Mouse (Mus musculus) liver, embryonic 13.5 days (tissue): ENCODE measurements around the gene Idh2. TPM values are rescaled to one million over a fixed set of nuclear protein-coding genes. Genes with fewer than 3 reads are reported as not detected.
A peak's percentile ranks its signal among the peaks of the same experiment; 100 is the strongest.

ENCODE experiments used
- ATAC-seq: fragments of 200-750 bp; cut with Nextera tagmentation; 2 replicates; pipeline ENCODE4 v1.8.0; 2017; ENCODE audit warnings: low read depth, mild to moderate bottlenecking, moderate number of reproducible peaks, moderate library complexity
- DNase-seq: peaks from one replicate; pipeline ENCODE4 v3.0.0; 2022
- H3K27ac ChIP-seq: fragments of 300-500 bp; sonication (generic); 2 replicates; pipeline ENCODE4 v1.5.1; 2015; ENCODE audit warnings: moderate library complexity, mild to moderate bottlenecking, inconsistent platforms
- H3K27me3 ChIP-seq: fragments of 300-500 bp; sonication (generic); 2 replicates; pipeline ENCODE4 v1.6.1; 2015; ENCODE audit warnings: mild to moderate bottlenecking, inconsistent platforms
- H3K36me3 ChIP-seq: fragments of 300-500 bp; sonication (generic); 2 replicates; pipeline ENCODE4 v1.6.1; 2015; ENCODE audit warnings: mild to moderate bottlenecking, inconsistent platforms
- H3K4me1 ChIP-seq: fragments of 300-500 bp; sonication (generic); replicated peaks from 2 replicates; pipeline ENCODE4 v1.6.1; 2015; ENCODE audit warnings: inconsistent platforms
- H3K4me2 ChIP-seq: fragments of 300-500 bp; sonication (generic); 2 replicates; pipeline ENCODE4 v1.6.1; 2015; ENCODE audit warnings: inconsistent platforms, mild to moderate bottlenecking, moderate library complexity
- H3K4me3 ChIP-seq: fragments of 300-500 bp; sonication (generic); replicated peaks from 2 replicates; pipeline ENCODE4 v1.5.1; 2015; ENCODE audit warnings: mild to moderate bottlenecking, inconsistent platforms
- H3K9ac ChIP-seq: fragments of 300-500 bp; sonication (generic); 2 replicates; pipeline ENCODE4 v1.6.1; 2015; ENCODE audit warnings: mild to moderate bottlenecking, inconsistent platforms
- H3K9me3 ChIP-seq: fragments of 300-500 bp; sonication (generic); replicated peaks from 2 replicates; pipeline ENCODE4 v1.6.1; 2016; ENCODE audit warnings: inconsistent platforms
- WGBS: fragments of 180-500 bp; shearing (Covaris S2); methylation state at CpG from one replicate; pipeline ENCODE4 v1.1.7; 2015; ENCODE audit not compliant: insufficient replicate concordance; 5-methylcytosine and 5-hydroxymethylcytosine counted together
- polyA plus RNA-seq: library from polyadenylated mRNA; unstranded; fragments of >200 nt; fragmentation: Nextera tagmentation; extraction: Ambion mirVana; gene quantifications from 2 replicates; pipeline ENCODE4 v1.2.1, GENCODE M21; 2015

Idh2 gene
- polyA plus RNA-seq, 1 experiment from 2014 or later, result 137 TPM

DNA sequence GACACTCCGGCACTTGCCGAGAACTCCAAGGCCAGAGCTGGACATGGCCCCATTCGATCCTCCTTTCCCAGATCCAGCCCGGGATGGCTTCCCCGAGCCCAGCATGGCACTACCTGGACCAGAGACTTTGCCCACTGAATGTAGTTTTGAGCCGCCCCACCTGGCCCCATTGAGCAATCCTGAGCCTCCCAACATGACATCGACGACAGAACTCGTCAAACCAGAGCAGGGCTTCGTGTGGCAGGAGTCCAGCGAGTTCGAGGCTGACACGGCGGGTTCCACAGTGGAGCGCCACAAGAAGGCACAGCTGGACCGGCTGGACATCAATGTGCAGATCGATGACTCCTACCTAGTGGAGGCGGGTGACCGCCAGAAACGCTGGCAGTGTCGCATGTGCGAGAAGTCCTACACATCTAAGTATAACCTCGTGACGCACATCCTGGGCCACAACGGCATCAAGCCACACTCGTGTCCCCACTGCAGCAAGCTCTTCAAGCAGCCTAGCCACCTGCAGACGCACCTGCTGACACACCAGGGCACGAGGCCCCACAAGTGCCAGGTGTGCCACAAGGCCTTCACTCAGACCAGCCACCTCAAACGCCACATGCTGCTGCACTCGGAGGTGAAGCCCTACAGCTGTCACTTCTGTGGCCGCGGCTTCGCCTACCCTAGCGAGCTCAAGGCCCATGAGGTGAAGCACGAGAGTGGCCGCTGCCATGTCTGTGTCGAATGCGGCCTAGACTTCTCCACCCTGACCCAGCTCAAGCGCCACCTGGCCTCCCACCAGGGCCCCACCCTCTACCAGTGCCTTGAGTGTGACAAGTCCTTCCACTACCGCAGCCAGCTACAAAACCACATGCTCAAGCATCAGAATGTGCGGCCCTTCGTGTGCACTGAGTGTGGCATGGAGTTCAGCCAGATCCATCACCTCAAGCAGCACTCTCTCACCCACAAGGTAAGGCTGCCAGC is 33.3 kb downstream of the Idh2 start:
- 83% methylated on average over 42 of the region's 42 CpGs for WGBS
- DNase-seq, result no peak
- Histone ChIP-seq H3K4me3 (no peak overlapping the region), H3K9me3 (no peaks in the 10 kb centered on the region), H3K4me2 (no peak overlapping the region), H3K4me1 (peaks cover 34% of the 10 kb centered on the region), H3K27ac (no peak overlapping the region), H3K27me3 (no peaks in the 10 kb centered on the region), H3K36me3 (peaks cover 43% of the 10 kb centered on the region), H3K9ac (no peak overlapping the region)
- ATAC-seq, result no peak

DNA sequence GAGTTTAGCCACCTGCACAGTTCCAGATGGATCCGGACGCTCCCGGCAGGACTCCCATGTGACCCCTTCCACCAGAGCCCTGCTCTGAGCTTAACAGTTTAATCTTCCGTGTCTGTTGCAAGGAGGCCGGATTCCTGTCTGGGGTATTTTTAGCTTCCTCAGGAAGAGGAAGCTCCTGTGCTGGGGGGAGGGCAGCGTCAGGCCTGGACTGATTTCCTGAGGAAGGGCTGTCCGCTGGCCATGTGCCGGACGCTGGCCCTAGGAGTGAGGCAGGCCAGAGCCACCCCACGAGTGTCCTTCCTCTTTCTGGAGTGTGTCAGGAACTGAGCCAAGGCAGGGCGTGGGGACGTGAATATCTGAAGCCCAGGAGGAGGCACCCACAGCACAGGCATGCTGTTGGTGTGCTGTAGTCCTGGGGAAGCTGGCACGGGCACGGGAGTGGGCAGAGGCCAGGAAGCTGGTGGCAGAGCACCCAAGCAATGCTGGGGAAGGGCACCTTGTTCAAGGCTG is 36.3 kb downstream of the Idh2 start:
- peak; percentile 35 for DNase-seq
- peak overlapping the region; percentile 63 for H3K27ac ChIP-seq
- H3K9ac ChIP-seq, result 0 out of 2 replicates have a peak overlapping the region, but pooled peaks have one; percentile 33
- peak overlapping the region; percentile 23 for H3K4me2 ChIP-seq
- no peak overlapping the region for H3K4me3 ChIP-seq
- 15% methylated on average over 14 of the region's 14 CpGs for WGBS
- peaks cover 63% of the 10 kb centered on the region for H3K4me1 ChIP-seq
- H3K36me3 ChIP-seq, result peaks cover 25% of the 10 kb centered on the region
- H3K9me3 ChIP-seq, result no peaks in the 10 kb centered on the region
- peak; percentile 27; the same call in 1 of the 2 replicates for ATAC-seq
- H3K27me3 ChIP-seq, result no peaks in the 10 kb centered on the region

DNA sequence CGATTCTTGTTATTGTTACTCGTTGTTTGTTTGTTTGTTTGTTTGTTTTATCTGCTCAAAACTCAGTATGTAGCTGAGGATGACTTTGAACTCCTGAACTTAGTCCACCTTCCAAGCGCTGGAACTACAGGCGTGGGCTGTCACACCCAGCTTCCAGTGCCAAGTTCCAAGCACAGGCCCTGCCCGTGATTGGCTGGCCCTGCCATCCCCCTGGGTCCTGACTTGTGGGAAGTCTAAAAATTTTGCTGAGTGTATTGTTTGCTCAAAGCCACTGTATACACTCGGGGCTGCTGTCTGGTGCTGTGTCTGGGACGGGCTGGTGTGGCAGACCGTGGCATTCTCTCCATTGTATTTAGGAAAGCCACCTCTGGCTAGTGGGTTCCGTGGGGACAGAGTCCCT is 37.4 kb downstream of the Idh2 start:
- 55% methylated on average over 9 of the region's 9 CpGs for WGBS
- no peak overlapping the region for H3K4me3 ChIP-seq
- no peak for ATAC-seq
- peaks cover 70% of the 10 kb centered on the region for H3K4me1 ChIP-seq
- H3K36me3 ChIP-seq, result peaks cover 18% of the 10 kb centered on the region
- H3K27ac ChIP-seq, result peak overlapping the region; percentile 8; the same call in 1 of the 2 replicates
- H3K9me3 ChIP-seq, result no peaks in the 10 kb centered on the region
- no peaks in the 10 kb centered on the region for H3K27me3 ChIP-seq
- no peak for DNase-seq
- H3K4me2 ChIP-seq, result no peak overlapping the region
- H3K9ac ChIP-seq, result no peak overlapping the region

DNA sequence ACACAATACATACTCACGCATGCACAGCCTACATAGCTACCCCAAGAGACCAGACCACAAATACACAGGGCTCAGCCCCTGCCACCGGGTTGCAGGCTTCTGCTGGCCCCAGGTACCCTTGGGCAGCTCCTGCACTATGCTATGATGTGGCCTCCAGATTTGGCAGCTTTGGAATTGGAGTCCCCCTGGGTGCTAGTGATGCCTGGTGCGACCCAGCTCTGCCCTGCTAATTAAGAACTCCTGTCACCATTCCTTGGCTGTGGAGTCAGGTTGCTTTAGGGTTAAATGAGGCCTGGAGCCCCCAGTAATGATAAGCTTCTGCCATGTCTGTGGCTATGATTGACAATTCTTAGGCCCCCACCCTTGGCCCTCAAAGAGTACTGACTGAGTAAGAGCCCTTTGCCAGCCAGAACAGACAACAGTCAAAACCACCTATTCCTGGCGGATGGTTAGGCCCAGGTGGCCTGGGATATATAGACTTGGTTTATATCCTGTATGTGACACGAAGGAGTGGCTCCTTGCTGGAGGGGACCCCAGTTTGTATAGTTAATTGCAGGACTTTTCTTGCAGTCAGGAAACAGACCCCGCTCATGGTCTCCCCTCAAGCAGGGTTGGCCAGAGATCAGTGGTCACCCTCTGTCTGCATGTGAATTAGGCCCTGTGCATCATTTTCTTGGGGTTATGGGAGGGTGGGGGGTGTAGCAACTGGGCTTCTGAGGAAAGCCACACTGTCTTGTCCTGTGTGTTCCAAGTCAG is 38.1 kb downstream of the Idh2 start:
- DNase-seq (no peak), ATAC-seq (no peak)
- H3K36me3 ChIP-seq, result peaks cover 11% of the 10 kb centered on the region
- no peak overlapping the region for H3K4me2 ChIP-seq
- H3K9me3 ChIP-seq, result no peaks in the 10 kb centered on the region
- H3K27ac ChIP-seq, result peak overlapping the region; percentile 8; the same call in 1 of the 2 replicates
- H3K27me3 ChIP-seq, result no peaks in the 10 kb centered on the region
- H3K4me3 ChIP-seq, result no peak overlapping the region
- H3K4me1 ChIP-seq, result peaks cover 70% of the 10 kb centered on the region
- H3K9ac ChIP-seq, result no peak overlapping the region
- WGBS, result 52% methylated on average over 6 of the region's 6 CpGs

DNA sequence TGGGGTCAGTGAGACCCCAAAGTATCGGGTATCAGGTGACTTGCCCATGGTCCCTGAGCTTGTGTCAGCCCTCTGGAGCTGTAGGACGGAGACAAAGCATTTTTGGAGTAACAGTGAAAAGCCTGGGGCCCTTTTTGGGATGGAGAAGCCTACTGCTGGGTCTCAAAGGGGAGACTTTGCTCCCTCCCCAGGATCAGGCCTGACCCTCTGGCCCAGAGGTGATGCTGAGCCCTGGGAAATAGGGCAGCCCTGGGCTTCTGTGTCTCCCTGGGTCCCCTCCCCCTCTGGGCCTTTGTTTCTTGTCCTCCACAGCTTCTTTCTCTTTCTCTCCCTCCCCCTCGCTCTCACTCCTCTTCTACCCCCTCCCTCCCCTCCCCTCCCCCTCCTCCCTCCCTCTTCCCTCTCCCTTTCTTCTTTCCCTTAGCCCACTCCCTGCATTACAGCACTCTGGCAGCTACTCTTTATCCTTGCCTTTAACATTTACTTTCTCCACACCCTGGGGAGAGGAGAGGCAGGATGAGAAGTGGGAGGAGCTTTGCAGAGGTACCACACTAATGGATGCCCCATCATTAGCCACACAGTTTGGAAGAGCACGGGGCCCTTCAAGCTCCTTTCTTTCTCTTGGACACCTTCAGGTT is 39.1 kb downstream of the Idh2 start:
- Histone ChIP-seq H3K27me3 (no peaks in the 10 kb centered on the region), H3K4me1 (peaks cover 70% of the 10 kb centered on the region), H3K4me2 (no peak overlapping the region), H3K9ac (peak overlapping the region; percentile 12; the same call in 1 of the 2 replicates), H3K36me3 (peaks cover under 1% of the 10 kb centered on the region), H3K4me3 (no peak overlapping the region), H3K27ac (0 out of 2 replicates have a peak overlapping the region, but pooled peaks have one; percentile 67), H3K9me3 (no peaks in the 10 kb centered on the region)
- DNase-seq (no peak), ATAC-seq (no peak)
- 31% methylated on average over 4 of the region's 4 CpGs for WGBS

DNA sequence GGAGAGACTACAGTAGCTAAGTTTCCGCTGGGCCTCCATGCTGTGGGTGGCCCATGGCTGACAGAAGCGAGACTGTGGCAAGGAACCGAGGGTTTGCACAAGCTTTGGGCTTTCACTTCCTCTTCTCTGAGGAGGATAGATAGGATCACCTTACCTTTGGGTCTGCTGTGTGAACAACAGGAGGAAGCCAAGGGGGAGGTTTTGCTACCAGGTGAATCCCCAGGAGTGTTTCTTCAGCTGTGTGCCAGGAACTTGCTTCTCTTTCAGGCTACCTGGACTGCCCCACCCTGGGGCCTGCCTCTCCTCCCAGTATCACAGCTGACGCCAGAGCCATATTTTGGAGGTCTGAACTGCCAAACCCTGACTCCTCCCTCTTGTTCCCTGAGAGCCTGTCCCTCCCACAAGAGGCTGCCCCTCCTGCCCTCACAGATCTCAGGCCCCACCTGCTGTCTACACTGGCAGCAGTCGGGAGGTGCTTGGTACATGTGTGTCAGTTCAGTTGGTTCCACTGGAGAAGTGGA is 40.2 kb downstream of the Idh2 start:
- WGBS, result 12% methylated on average over 5 of the region's 5 CpGs
- Histone ChIP-seq H3K9me3 (no peaks in the 10 kb centered on the region), H3K4me2 (peak overlapping the region; percentile 26), H3K36me3 (no peaks in the 10 kb centered on the region), H3K4me3 (no peak overlapping the region), H3K4me1 (peaks cover 75% of the 10 kb centered on the region), H3K9ac (0 out of 2 replicates have a peak overlapping the region, but pooled peaks have one; percentile 1), H3K27me3 (no peaks in the 10 kb centered on the region), H3K27ac (peak overlapping the region; percentile 67)
- DNase-seq (peak; percentile 67), ATAC-seq (peak; percentile 78)

DNA sequence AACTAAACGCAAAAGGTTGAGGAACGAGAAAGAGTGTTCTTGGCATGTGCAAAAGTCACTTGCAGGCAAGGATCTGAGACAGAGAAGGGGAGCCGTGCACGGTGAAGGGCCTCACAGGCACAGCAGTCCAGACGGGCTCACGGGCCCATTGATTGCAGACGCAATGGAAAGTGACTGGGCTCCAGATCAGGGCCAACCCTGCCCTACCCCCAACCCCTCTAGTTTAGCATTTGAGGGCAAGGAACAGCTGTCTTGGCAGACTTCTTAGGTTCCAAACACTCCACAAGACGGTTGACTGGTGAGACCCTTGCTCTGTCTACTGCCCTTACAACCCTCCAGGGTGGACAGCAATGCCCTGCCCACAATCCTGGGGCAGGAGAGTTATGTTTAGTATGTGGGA is 41.7 kb downstream of the Idh2 start:
- H3K27me3 ChIP-seq, result no peaks in the 10 kb centered on the region
- no peaks in the 10 kb centered on the region for H3K36me3 ChIP-seq
- no peaks in the 10 kb centered on the region for H3K9me3 ChIP-seq
- H3K4me1 ChIP-seq, result peaks cover 73% of the 10 kb centered on the region
- no peak overlapping the region for H3K4me2 ChIP-seq
- H3K9ac ChIP-seq, result no peak overlapping the region
- no peak for DNase-seq
- WGBS, result 67% methylated on average over 8 of the region's 8 CpGs
- no peak overlapping the region for H3K4me3 ChIP-seq
- H3K27ac ChIP-seq, result peak overlapping the region; percentile 23; the same call in 1 of the 2 replicates
- ATAC-seq, result no peak

DNA sequence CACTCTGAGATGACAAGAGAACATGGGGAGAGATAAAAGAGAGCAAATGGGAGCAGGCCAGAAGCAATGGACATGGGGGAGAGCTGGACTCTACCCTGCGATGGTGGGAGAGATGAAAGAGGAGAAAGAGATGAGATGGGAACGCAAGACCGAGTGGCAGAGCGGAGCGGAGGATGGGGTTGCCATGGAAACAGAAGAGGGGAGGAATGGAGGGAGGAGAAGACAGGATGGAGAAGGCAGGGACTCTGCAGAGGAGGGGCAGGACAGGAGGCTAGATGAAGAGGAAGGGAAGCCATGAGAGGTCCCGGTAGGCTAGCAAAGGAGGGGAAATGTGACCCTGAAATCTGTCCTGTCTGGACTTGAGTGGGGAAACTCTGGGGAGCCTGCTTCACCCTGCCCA is 42.9 kb downstream of the Idh2 start:
- H3K36me3 ChIP-seq, result no peaks in the 10 kb centered on the region
- H3K27ac ChIP-seq, result no peak overlapping the region; the same call in 1 of the 2 replicates
- ATAC-seq (no peak), DNase-seq (no peak)
- no peak overlapping the region for H3K4me2 ChIP-seq
- 73% methylated on average over 6 of the region's 6 CpGs for WGBS
- no peak overlapping the region for H3K4me3 ChIP-seq
- H3K27me3 ChIP-seq, result no peaks in the 10 kb centered on the region
- peaks cover 66% of the 10 kb centered on the region for H3K4me1 ChIP-seq
- no peaks in the 10 kb centered on the region for H3K9me3 ChIP-seq
- H3K9ac ChIP-seq, result no peak overlapping the region

DNA sequence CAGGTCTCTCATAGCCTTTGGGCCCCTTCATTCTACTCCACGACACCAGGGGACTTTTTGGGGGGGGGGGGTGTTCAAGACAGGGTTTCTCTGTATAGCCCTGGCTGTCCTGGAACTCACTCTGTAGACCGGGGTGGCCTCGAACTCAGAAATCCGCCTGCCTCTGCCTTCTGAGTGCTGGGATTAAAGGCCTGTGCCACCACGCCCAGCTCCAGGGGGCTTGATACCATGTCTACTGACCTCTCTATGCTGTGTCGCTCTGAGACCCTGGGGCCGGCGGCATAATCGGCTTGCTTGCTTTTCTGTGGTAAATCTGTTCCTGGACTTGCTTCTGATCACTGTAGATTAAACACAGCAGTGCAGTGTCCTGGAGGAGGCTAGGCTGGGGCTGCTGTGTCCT is 44.0 kb downstream of the Idh2 start:
- peaks cover 55% of the 10 kb centered on the region for H3K4me1 ChIP-seq
- H3K4me3 ChIP-seq, result no peak overlapping the region
- no peak overlapping the region for H3K9ac ChIP-seq
- H3K27me3 ChIP-seq, result no peaks in the 10 kb centered on the region
- DNase-seq (no peak), ATAC-seq (no peak)
- WGBS, result 57% methylated on average over 9 of the region's 9 CpGs
- no peak overlapping the region for H3K4me2 ChIP-seq
- H3K9me3 ChIP-seq, result no peaks in the 10 kb centered on the region
- H3K27ac ChIP-seq, result no peak overlapping the region
- no peaks in the 10 kb centered on the region for H3K36me3 ChIP-seq

DNA sequence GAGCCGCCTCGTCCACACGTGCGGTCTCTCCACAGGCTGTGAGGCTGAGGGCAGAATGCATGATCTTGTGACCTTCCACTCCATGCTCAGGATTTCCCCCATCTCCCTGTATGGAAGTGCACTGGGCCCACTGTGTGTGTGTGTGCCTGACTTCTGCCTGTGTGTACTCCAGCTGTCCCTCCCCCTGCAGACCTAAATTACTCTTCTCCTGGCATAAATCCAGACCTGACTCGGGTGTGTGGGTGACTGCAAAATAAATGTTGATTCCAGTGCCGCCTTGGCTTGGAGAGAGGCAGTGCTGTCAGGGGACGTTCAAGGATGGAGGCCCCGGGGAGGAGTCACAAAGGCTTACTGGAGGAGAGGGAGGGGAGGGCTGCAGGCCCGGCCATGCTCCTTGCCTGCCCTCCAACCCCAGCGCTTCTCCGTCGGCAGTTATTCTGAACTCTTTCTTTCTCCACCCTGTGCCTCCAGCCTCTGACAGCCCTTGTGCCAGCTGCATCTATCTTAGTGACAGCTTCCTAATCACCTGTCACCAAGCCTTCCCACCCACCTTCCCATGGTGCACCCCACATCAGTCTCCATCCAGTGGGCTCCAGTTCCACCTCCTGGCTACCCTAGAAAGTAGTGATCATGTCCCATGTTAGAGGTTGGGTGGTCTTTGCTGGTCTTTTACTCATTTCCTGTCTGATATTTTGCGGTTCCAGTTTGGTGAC is 45.4 kb downstream of the Idh2 start:
- no peak overlapping the region for H3K4me3 ChIP-seq
- peaks cover 51% of the 10 kb centered on the region for H3K4me1 ChIP-seq
- H3K27me3 ChIP-seq, result no peaks in the 10 kb centered on the region
- H3K9me3 ChIP-seq, result no peaks in the 10 kb centered on the region
- H3K9ac ChIP-seq, result no peak overlapping the region
- DNase-seq, result no peak
- WGBS, result 25% methylated on average over 13 of the region's 13 CpGs
- H3K27ac ChIP-seq, result no peak overlapping the region
- H3K36me3 ChIP-seq, result no peaks in the 10 kb centered on the region
- ATAC-seq, result no peak
- no peak overlapping the region for H3K4me2 ChIP-seq
